Mouse (Mus musculus): Measurements from ENCODE around the gene Tsks. TPM values are rescaled to one million over a fixed set of nuclear protein-coding genes. Genes with fewer than 3 reads are reported as not detected.
A peak's percentile ranks its signal among the peaks of the same experiment; 100 is the strongest.

Gene Tsks
- not detected for total RNA-seq (2021)
- long read RNA-seq, experiment 1, partial matches to known transcripts, result 1 of 1 reads
- long read RNA-seq, experiment 1, other reads (novel, unspliced or antisense), result 0 of 1 reads
- long read RNA-seq, experiment 2, result 0 reads

GRCm38 (mm10) chr7:44942904-44943303, at the start of gene Tsks:
Tsks (plus strand) TSS chr7:44943204.
- no peak for DNase-seq

- DNase-seq, result no peak
These were observed 48.8 kb upstream of the Tsks start for GRCm38 (mm10) chr7:44894175-44894574.

GRCm38 (mm10) chr7:44895206-44895592, 47.8 kb upstream of the Tsks start:
- DNase-seq, result no peak

- DNase-seq, result peak; percentile 91
These were observed 47.2 kb upstream of the Tsks start, which contains the start of gene Fuz for GRCm38 (mm10) chr7:44895593-44896434. Fuz (plus strand) TSS chr7:44896079.

- no peak for DNase-seq
These were observed 46.5 kb upstream of the Tsks start for GRCm38 (mm10) chr7:44896499-44896898.

- peak; percentile 69 for DNase-seq
These were observed 44.4 kb upstream of the Tsks start for GRCm38 (mm10) chr7:44898607-44899006.

GRCm38 (mm10) chr7:44900632-44901031, 42.4 kb upstream of the Tsks start:
- DNase-seq, result no peak

- DNase-seq, result peak; percentile 65
These were observed 41.7 kb upstream of the Tsks start for GRCm38 (mm10) chr7:44901230-44901722.

- no peak for DNase-seq
These were observed 37.6 kb upstream of the Tsks start for GRCm38 (mm10) chr7:44905430-44905829.

- peak; percentile 77 for DNase-seq
These were observed 34.1 kb upstream of the Tsks start for GRCm38 (mm10) chr7:44908706-44909476.

- no peak for DNase-seq
These were observed 28.6 kb upstream of the Tsks start for GRCm38 (mm10) chr7:44914396-44914795.

GRCm38 (mm10) chr7:44915314-44915713, 27.7 kb upstream of the Tsks start:
- DNase-seq, result no peak

- peak; percentile 55 for DNase-seq
These were observed 26.8 kb upstream of the Tsks start for GRCm38 (mm10) chr7:44916191-44916590.

GRCm38 (mm10) chr7:44916881-44917280, 26.1 kb upstream of the Tsks start:
- no peak for DNase-seq

GRCm38 (mm10) chr7:44918219-44918618, 24.8 kb upstream of the Tsks start:
- DNase-seq, result no peak

- no peak for DNase-seq
These were observed 23.9 kb upstream of the Tsks start for GRCm38 (mm10) chr7:44919127-44919526.

GRCm38 (mm10) chr7:44922530-44922929, 20.5 kb upstream of the Tsks start:
- DNase-seq, result no peak

- no peak for DNase-seq
These were observed 17.5 kb upstream of the Tsks start for GRCm38 (mm10) chr7:44925468-44925867.

GRCm38 (mm10) chr7:44928570-44928969, 14.4 kb upstream of the Tsks start:
- DNase-seq, result no peak

GRCm38 (mm10) chr7:44929204-44930151, 13.5 kb upstream of the Tsks start, which contains the start of gene Ap2a1:
Ap2a1 (minus strand) TSS chr7:44929496.
- peak; percentile 99 for DNase-seq

- DNase-seq, result no peak
These were observed 4.3 kb upstream of the Tsks start for GRCm38 (mm10) chr7:44938680-44939079.

- no peak for DNase-seq
These were observed 6.9 kb downstream of the Tsks start for GRCm38 (mm10) chr7:44949922-44950321.

Measured in adrenal gland, postnatal 10 days (tissue).